Mouse (Mus musculus): ENCODE measurements around the gene Prmt1.

Gene Prmt1

DNA sequence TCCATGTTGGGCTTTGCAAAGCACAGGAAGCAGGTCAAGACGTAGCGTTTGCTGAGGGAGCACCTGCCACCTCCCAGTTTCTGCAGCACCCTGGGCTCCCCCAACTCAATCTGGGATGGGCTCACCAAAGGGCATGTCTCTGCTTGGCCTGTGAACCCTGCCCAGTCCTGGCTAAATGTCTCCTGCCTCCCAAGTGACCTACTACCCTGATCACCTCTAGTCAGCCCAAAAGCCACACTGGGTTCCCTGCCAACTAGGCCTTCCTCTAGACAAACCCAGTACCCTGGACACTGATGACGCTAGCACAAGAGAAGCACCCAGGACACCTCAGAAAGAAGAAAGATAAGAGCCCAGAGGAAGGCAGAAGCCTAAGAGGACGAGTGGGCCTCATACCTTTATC lies 26.5 kb upstream of the Prmt1 start:
- DNase-seq (ENCODE audit: low spot score in 2 of 2), result peak in 1 of 2 experiments; percentile 56

DNA sequence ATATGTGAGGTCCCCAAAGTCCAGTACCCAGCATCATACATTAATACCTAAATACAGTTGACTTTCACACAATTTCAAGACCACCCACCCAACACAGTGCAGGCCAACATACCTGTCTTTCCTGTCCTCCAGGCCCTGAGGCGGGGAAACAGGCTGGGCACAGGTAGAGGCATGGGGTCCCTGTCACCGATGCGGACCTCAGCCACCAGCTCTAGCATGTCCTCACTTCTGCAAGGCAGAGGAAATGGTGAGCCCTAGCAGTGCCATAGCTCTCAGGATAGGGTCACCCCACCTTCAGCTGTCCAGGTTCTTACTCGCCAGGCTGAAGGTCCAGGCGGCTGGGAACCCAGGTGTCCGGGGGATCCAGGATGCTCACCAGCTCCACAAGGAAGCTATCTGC lies 25.6 kb upstream of the Prmt1 start:
- peak in 1 of 2 experiments; percentile 53 for DNase-seq (ENCODE audit: low spot score in 2 of 2)

DNA sequence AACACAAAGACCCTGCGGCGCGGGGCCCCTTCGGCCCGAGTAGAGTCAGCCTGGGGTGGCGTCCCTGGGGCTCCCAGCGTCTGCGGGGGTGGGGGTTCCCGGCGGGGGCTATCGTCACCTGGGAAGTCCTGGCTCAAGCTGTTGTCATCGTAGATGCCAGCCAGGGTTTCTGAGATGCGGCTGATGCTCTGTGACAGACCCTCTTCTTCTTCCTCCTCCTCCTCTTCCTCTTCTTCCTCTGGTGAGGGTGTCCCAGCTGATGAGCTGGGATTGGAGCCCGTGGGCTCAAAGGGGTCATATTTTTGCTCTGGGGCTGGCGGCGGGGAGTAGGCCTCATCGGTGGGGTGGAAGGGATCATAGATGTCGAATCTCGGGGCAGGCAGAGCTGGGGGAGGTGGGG lies 22.0 kb upstream of the Prmt1 start:
- peak; percentile 12 to 61 for DNase-seq (ENCODE audit: low spot score in 2 of 2)

DNA sequence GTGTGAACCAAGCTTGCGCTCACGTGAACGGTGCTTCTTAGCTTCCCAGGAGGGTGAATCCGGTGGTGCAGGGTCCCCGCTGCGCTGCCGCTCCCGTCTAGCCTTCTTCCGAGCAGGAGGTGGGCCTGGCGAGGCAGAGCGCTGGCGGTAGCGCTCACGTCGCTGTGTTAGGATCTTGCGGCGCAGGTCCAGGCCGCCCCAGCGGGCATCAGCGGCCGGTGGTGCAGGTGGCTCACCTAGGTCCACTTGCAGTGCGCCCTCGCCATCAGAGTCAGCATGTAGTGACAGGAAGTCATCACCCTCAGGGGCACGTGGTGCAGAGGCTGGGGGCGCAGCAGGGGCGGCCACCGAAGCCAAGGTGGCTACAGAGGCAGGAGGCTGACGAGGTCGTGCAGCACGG lies 21.5 kb upstream of the Prmt1 start:
- peak in 1 of 2 experiments; percentile 64 for DNase-seq (ENCODE audit: low spot score in 2 of 2)

DNA sequence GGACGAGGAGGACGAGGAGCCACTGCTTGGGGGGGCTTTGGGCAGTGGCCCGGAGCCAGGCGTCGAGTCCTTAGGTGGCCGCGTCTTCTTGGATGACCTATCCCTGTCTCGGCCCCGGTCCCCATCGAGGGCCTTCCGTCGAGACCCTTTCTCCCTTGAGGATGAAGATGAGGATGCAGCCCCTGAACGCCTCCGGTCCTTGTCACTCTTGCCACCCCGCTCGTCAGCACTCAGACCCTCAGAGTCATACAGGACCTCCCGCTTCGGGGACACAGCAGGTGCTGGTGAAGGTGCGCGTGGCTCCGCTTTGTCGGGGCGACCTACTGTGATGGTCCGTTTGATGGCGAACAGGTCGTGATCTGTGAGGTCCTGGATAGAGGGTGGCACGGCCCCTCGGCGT lies 20.8 kb upstream of the Prmt1 start:
- DNase-seq (ENCODE audit: low spot score in 2 of 2), result peak; percentile 13 to 64

DNA sequence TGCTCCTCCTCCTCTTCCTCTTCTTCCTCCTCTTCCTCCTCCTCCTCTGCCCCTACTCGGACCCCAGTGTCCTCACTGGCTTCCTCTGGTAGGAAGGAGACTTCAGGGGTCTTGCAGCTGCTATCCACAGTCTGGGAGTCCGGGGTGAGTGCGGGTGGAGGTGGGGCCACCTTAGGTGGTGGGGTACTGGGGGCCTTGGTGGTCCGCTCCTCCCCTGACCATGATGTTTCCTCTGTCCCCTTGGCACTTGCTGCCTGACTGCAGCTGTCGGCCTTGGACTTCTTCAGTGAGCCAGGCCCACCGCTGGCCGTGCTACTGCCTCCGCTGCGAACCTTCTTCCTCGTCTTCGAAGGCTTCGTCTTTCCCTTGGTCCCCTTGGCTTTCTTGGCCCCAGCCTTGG lies 20.1 kb upstream of the Prmt1 start:
- no peak for DNase-seq (ENCODE audit: low spot score in 2 of 2)

DNA sequence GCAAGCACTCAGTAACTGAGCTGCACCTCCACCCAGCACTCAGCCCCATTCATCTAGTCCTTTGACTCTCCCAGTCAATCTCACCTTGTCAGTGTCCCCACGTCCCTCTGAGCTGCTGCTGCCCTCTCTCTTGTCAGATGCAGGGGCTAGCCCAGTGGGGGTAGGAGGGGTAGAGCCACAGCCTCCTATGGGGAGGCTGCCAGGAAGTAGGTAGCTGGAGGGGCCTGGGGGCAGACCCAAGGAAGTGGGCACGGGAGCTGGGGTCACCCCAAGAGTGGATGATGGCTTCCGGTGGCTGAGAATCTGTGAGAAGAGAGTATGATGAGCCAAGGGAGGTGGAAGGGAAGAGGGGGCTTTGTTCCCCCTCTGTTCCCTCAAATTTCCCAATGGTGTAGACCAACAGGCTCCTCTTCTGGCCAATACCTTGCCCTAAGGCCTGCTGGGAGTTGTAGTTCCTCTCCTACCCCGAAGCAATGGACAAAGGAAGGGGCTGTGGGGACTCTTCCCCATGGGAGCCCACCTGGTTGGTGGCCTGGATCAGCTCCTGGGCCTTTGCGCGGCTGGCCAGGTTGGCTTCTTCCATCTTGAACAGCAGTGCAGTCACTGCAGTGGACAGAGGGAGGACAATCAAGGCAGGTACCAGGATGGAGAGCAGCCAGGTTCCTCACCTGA lies 19.1 kb upstream of the Prmt1 start:
- no peak for DNase-seq (ENCODE audit: low spot score in 2 of 2)

DNA sequence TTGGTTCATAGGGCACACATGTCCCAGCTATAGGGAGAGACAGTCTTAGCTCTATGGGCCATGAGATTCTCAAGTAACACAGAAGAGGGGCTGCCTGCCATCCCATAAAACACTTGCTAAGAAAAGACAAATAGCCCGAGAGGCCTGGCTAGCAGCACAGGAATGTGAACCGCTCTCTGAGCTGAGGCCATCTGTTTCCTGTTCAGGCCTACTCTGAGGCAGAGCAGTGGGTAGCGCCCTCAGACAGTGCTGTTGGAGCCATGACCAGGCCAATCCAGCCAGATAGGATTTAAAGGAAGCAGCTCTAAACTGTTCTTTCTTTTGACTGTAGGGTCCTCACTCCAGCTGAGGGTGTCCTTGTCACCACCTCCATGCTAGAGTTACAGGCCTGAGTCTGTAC lies 18.2 kb upstream of the Prmt1 start:
- no peak for DNase-seq (ENCODE audit: low spot score in 2 of 2)

DNA sequence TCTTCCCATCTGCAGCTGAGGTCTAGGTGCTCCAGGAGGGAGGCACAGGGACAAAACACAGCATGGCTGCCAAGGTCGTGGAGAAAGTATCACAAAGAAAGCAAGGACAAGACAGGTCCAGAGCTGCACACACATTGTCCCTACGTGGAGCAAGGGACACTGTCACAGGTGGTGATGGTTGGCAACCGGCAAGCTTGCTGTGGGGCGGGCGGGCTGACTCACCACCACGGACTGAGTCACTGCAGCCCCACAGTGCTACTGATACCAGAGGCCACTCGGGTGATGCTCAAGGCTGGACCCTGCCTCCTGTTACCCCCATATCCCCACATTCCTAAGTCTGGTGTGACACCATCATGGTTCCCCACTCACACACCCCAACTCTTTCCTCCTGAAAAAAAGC lies 16.1 kb upstream of the Prmt1 start:
- no peak for DNase-seq (ENCODE audit: low spot score in 2 of 2)

DNA sequence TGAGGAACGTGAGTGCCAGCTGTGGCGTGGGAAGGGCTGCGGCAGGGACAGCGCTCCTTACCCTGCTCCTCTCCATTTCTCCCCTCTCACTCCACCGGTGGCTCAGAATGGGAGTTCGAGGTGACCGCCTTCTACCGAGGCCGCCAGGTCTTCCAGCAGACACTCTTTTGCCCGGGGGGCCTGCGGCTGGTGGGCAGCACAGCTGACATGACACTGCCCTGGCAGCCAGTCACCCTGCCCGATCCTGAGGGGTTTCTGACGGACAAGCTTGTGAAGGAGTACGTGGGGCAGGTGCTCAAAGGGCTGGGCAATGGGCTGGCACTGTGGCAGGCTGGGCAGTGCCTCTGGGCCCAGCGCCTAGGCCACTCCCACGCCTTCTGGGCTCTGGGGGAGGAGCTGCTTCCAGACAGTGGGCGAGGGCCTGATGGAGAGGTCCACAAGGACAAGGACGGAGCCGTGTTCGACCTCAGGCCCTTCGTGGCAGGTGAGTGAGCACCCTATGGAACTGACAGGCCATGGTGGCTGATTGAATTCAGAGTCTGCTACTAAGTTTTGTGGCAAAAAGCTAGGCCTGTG lies 14.3 kb upstream of the Prmt1 start:
- DNase-seq (ENCODE audit: low spot score in 2 of 2), result no peak

DNA sequence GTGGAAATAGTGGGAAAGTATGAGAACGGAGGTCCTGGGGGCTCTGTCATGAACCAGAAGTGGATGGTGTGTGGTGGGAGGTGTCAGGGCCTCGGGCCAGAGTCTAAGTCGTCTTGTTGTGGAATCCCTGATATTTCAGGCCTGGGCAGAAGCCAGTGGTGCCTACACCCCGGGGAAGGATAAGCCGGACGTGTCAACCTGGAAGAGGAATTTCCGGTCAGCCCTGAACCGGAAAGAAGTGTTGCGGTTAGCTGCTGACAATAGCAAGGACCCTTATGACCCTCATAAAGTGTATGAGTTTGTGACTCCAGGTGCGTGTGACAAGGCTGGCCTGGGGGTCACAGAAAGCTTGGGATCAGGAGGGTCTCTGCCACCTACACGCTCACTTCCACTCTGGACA lies 13.4 kb upstream of the Prmt1 start:
- DNase-seq (ENCODE audit: low spot score in 2 of 2), result no peak

DNA sequence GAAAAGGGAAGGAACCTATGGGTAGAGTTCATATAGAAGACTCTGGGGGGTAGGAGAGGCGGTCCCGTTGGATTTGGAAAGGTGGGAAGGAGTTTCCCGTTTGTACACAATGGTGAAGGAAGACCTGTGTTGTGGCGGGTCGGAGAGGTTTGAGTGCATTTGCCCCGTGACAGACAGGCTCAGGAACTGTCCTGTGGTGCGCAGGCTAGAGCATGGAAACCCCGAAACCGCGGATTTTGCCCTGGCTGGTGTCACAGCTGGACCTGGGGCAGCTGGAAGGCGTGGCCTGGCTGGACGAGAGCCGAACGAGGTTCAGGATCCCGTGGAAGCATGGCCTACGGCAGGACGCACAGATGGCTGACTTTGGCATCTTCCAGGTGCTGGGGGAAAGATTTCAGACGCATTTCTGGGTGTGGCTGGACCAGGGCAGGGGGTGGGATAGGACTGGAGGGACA lies 12.2 kb upstream of the Prmt1 start, which contains the start of gene Bcl2l12:
Gene Bcl2l12, minus strand, starts transcription at position 212 of the 455 bp plus-strand sequence.
- DNase-seq (ENCODE audit: low spot score in 2 of 2), result peak; percentile 56 to 77

DNA sequence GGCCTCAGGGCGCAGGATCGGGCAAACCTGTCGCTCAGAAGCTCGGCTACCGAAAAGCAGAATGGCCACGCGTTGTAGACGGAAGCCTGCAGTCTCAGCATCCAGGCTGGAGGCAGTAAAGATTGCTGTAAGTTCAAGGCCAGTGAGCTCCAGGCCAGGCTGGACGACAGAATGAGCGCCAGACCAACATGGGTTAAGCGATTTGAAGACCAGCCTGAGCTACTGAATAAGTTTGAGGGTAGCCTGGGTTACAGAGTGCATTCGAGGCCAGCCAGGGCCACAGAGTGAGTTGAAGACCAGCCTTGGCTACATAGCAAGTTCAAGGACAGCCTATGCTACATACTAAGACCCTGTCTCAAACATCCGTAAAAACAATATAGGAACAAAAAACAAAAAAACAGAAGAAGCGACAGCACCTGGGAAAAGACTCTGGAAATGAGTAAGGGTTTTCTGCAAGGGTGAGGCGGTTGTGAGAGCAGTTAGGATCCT lies 11.6 kb upstream of the Prmt1 start:
- DNase-seq (ENCODE audit: low spot score in 2 of 2), result no peak

DNA sequence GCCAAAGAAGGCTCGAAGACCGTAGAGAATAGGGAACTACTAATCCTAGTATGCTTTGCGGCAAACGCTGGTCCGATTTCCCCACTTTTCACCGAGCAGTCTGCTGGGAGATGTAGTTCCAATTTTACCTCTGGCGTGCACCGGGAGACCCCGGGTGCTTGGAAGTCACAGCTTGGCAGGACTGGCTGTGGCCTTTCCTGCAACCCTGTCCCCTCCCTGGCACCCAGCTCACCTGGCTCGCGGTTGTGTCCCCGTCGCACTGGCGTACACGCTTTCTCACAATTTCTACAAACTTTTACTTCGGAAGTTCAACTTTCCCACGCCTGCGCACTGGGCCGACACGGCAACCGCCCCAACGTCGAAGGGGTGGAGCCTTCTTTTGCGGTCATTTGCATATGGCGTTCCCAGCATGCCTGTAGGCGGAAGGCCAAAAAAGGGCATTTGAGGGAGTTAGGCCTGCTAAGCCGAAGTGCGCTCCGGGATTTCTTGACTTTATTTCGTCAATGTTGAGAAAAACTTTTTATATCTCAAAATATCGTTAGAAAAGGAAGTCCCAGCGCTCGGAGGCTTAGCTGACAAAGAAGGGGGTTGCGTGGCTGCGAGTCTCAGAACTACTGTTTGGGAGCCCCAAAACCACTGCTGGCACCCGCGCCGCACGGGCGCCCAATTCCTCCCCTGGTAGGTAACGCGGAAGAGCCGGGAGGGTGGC lies 11.0 kb upstream of the Prmt1 start, which contains the start of gene Irf3:
Gene Irf3, plus strand, starts transcription at position 418 of the 709 bp plus-strand sequence.
- DNase-seq (ENCODE audit: low spot score in 2 of 2), result peak; percentile 97 to 99

DNA sequence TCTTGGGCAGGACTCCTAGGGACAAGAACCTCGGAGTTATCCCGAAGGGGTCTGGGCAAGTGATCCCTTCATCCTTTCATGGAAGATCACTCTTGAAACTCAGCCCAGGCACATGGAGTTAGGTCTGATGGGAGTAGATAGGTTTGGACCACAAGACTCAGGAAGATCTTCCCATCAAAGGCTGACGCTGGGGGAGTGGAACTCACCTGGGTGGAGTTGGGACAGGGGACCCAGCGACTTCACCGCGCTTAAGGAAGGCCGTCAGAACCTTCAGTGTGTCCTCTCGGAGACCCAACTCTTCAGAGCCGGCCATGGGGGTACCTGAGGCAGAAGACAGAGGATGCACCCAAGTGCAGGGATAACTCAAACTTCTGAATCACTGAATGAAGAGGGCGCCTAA lies 10.3 kb upstream of the Prmt1 start:
- no peak for DNase-seq (ENCODE audit: low spot score in 2 of 2)

DNA sequence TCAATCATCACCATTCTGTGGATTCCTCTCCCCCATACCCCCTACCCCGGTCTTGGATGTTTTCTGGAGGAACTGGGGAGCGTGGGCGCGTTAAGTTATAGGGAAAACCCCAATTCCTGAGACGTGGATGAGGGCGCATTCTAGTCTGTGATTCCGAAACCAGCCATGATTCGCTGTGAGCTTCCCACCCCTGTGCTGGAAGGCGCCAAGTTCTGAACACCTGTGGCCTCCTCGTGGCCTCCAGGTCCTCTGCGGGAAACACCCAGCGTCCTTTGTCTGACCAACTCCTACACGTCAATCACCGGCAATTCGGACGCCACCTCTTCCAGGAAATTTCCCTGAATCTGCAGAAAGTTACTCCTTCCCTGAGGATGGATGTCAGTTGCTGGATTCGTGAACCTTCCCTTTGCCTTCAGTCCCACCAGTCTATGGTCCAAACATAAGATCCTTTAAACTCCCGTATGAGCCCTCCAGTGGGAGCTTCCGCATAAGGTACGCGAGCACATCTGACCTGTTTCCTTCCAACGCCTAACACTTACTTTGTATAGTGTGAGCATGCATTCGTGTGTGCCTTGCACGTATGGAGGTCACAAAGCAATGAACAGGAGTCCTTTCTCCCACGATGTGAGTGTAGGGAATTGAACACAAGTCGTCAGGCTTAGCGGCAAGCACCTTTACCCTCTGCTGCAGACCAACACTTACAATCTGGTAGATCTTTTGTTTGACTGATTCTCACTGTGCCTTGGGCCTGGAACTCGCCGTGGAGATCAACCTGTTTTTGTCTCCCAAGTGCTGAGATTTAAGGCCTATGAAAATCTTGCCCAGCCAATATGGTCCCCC lies 731 bp upstream of the Prmt1 start:
- DNase-seq (ENCODE audit: low spot score in 2 of 2), result no peak

DNA sequence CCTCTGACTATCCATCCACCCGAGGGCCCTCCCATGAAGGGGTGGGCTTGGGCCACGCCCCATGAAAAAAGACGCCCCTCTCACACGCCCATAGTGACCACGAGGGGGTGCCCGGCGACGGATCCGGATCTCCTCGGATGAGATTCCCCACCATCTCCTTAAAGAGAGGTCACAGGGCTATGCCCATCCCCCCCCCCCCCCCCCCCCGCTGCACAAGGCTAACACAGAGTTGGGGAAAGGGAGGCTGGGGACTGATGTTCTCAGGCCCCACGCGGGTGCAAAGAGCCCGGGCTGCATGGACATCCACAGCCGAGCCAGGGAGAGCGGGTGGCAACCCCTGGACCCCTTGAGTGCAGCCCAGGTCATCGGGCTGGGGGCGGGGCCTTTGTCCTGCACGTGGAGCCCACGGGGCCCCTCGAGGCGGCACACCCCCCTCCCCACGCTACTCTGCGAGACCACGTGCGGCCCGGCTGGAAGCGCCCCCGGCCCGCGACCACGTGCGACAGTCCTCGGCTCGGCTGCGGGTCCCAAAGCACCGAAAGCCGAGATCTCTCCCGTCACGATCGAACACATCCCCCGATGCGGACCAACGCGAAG lies 675 bp downstream of the Prmt1 start:
- DNase-seq (ENCODE audit: low spot score in 2 of 2), result peak in 1 of 2 experiments; percentile 66

DNA sequence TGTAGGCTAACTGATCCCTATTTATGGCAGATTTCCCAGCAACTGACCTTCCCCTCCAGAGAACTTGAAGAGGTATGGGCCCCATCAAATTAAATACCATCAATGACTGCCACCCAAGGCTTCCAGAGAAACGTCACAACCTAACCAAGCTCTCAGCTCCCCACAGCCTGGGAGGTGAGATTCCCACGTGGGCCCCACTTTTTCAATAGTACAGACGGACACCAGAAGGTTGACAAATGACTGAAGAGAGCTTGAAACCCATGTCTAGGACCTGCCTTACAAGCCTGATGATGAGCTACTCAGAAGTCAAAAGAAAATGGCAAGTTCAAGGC lies 1.6 kb downstream of the Prmt1 start:
- DNase-seq (ENCODE audit: low spot score in 2 of 2), result no peak

DNA sequence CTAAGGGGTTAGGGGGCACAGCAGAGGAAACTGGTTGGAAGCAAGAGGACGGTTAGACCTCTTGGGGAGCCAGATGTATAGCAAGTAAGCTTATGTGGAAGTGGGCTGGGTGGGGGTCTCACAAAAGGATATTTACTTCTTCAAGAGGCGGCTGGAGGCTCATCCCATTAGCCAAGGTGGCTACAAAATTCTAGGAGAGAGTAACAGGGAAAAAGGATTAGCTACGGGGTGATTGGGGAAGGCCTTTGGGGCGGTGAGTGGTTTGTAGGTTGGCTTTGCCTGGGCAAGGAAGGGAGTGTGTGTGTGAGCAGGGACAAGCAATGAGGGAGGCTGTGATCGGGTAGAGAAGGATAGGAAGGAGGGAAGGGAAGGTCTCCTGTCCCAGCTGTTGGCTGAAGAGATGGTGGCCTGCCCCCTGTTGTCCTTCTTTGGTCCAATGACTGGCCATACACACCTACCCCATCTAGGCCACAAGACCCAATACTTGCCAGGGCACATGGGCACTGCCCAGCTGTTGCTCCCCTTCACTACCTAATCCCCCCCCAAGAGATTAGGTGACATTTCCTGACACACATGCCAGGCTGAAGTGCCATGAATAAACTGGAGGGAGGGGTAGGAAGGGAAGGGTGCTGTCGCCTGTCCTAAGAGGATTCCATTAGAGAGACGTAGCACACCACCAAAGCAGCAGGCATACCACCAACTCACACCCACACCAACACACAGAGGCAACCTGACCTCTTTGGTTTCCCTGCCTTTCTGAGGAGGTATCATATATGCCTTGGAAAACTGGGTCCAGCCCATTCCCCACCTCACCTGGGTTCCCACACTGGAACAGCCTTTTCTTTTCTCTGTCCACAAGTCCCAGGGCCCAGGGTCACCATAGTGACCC lies 2.2 kb downstream of the Prmt1 start:
- DNase-seq (ENCODE audit: low spot score in 2 of 2), result no peak

DNA sequence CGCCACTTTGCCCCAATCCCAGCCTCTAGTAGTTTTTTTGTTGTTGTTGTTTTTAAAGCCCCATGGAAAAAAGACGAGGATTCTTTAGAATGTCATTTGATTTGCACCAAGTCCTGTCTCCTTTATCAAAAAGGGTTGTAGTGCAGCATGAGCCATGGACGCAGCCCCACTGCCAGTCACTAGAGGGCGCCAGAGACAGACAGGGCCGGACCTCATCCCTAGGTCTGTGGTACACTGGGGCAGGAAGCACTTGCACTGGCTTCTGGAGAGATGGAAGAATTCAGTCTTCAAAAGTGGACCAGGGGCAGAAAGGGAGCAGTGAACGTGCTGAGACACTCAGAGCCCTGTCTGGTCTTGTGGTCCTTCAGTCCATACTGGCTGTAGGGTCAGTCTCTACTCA lies 3.3 kb downstream of the Prmt1 start:
- peak; percentile 89 to 97 for DNase-seq (ENCODE audit: low spot score in 2 of 2)

DNA sequence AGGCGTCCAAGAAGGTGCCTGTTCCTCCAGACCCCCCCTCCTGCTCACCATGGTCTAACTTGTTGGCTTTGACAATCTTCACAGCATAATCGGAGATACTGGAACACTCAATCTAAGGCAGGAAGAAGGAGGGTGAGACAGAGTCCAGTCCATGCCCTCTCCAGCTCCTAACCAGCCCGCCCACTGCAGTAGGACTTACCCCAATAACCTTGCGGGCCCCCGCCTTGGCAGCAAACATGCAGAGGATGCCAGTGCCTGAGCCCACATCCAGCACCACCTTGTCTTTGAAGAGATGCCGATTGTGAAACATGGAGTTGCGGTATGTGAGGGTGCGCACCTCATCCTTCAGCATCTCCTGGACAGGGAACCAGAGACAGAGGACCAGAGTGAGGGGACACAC lies 4.8 kb downstream of the Prmt1 start:
- no peak for DNase-seq (ENCODE audit: low spot score in 2 of 2)
